Mouse (Mus musculus): Measurements from ENCODE around the gene Rpl27. TPM values are rescaled to one million over a fixed set of nuclear protein-coding genes. Genes with fewer than 3 reads are reported as not detected.

Gene Rpl27
- polyA plus RNA-seq (2015; fragmentation: Nextera tagmentation; extraction: Ambion mirVana), result 327 and 341 TPM in 2 replicates

DNA sequence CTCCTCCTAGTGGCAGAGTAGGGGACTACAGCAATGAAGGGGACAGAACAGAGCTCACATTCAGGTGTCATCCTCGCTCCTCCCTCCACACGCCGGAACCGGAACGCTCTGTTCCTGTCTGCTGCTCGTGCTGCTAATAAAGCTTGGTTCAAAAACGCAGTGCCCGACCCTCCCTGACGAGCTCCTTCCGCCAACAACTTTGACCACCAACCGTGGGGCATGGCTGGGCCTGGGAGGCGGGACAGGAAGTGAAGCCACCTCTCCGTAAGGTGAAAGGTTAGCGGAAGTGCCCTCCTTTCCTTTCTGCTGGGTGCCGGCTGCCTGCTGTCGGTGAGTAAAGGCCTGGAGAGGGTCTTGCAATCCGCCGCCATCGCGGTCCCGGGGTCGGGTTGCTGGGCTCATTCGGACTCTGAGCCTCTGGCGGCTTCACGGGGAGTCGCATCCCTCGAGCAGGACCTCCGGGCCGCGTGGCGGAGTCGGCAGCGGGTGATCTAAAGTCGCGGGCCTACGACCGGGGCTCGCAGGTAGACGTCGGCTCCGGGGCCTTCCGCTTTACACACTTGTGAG is at the start of gene Rpl27:
TSS of gene Rpl27 (plus strand) at position 172 of the 567 bp plus-strand sequence.

GRCm38 (mm10) chr11:101417101-101417855 is 24.8 kb upstream of the Rpl27 start, which contains the start of gene Aarsd1:
Gene Aarsd1, minus strand, starts transcription at chr11:101417615.

DNA sequence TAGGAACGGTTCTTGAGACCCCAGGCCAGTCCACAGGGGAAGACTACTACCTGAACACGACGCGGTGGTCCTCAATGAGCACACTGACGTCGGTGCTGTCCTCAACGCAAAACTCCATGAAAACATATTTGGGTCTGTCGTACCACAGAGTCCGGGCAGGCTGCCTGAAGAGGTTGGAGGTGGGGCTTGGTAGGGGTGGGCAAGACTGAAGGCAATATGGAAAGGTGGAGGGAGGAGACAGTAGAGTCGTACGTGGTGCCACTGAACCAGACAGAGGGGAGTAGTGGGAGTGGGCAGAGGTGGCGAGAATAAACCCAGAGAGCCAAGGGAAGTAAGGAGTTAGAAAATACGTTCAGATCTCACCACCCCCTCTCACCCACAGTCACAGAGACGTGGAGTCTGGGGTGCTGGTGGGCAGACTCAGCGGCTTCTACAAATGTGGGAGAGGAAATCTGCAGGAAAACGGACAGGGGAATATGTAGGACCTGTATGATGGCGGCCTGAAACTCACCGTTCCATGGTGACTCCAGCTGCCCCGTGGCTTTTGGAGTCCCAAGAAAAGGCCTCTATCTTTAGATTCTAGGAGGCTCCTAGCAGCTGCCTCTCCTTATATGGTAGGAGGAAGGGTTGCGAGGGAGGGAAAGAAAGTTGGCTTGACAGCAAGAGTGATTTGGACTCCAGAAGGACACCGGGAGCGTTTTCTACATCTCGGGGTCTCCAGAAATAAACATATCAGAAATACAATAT is 17.8 kb upstream of the Rpl27 start, which contains the start of gene Gm27029:
TSS of gene Gm27029 (minus strand) at position 692 of the 747 bp plus-strand sequence.

GRCm38 (mm10) chr11:101424925-101425813 is 16.9 kb upstream of the Rpl27 start, which contains the start of the genes Rundc1 and Ptges3l:
Gene Rundc1, plus strand, starts transcription at chr11:101425085.
Gene Ptges3l, minus strand, starts transcription at chr11:101425333.

DNA sequence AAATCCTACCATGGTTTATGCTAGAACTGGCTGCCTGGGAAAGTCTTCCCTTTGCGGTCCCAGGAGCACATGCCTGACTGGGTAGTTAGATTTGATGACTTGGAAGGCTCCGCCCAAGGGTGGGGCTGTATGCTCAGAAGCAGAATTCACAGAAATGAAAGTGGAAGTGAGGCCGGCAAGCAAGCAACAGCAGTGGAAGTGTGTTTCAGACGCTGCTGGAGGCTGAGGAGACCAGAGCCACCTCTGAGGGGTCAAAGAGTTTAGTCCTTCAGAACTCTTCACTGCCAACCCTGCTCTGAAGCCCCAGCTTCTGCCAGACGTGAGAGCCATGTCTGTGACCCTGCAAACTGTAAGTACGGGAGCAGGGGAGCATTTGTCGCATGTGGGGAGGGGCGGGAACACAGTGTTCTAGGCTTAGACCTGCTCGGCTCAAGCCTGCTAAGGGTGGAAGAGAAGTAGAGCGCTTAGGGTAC is 6.2 kb downstream of the Rpl27 start, which contains the start of gene Ifi35:
TSS of gene Ifi35 (plus strand) at position 134 of the 473 bp plus-strand sequence.

DNA sequence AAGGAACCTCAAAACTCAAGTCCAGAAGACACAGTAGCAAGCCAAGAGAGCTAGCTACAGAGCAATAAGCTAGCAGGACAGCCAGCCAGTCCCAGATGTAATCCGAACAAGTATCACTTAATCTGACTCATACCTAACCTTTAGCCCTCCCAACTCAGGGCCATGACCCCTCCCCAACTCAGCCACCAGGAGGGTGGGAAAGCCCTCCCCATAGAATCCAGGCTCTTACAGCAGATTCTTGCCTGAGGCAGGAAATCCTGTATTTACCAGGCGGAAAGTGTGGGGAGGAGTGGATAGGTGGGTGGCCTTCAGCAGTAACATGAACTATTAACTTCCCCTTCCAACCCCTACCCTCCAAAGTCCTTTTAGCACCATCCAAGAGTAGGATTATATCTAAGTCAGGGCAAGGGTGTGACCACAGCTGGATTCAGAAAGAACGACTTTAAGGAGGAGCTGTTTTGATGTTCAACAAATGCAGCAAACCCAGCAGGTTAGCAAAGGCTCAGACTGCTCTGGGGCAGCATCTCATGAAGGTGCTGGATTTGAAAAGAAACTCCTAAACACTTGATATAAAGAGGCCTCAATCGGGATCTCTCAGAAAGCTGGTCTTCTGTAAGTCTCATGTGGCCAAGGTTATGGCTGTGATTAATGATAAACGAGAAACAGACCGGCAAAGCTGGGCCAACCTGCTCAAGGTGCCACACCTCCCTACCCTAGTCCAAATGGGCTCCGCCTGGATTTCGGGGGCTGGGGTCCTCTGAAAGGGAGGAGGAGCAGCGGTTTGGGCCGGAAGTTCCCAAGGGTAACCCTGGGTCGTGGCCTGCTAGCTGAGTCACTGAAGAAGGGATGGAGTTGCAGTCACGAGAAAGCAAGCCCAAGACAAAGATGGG is 22.4 kb downstream of the Rpl27 start, which contains the start of gene Rnd2:
TSS of gene Rnd2 (plus strand) at position 789 of the 890 bp plus-strand sequence.

GRCm38 (mm10) chr11:101465869-101466551 is 23.9 kb downstream of the Rpl27 start, which contains the start of gene Vat1:
Gene Vat1, minus strand, starts transcription at chr11:101466230.

Small RNA genes lying within 50 kb of the gene (microRNA-seq; reads per million reads assigned to microRNA genes)
- gene Mir6929 (ENCODE audit: borderline replicate concordance, insufficient number of aligned reads), result not detected

Other genes with a start within 250 kb of the Rpl27 start
- 8.6 and 14.0 TPM in 2 replicates for gene Ezh1, start 215.8 kb upstream of the Rpl27 start, polyA plus RNA-seq (2015; fragmentation: Nextera tagmentation; extraction: Ambion mirVana)
- 60.0 and 102 TPM in 2 replicates for gene Ramp2, start 196.3 kb upstream of the Rpl27 start, polyA plus RNA-seq (2015; fragmentation: Nextera tagmentation; extraction: Ambion mirVana)
- gene Vps25, start 188.6 kb upstream of the Rpl27 start, polyA plus RNA-seq (2015; fragmentation: Nextera tagmentation; extraction: Ambion mirVana), result 97.9 and 113 TPM in 2 replicates
- 4.3 and 4.5 TPM in 2 replicates for gene Wnk4, start 181.7 kb upstream of the Rpl27 start, polyA plus RNA-seq (2015; fragmentation: Nextera tagmentation; extraction: Ambion mirVana)
- gene Cntd1, start 163.3 kb upstream of the Rpl27 start, polyA plus RNA-seq (2015; fragmentation: Nextera tagmentation; extraction: Ambion mirVana), result 0.70 and 0.72 TPM in 2 replicates
- gene Coa3, start 163.2 kb upstream of the Rpl27 start, polyA plus RNA-seq (2015; fragmentation: Nextera tagmentation; extraction: Ambion mirVana), result 156 and 178 TPM in 2 replicates
- 99.1 and 118 TPM in 2 replicates for gene Becn1, start 140.0 kb upstream of the Rpl27 start, polyA plus RNA-seq (2015; fragmentation: Nextera tagmentation; extraction: Ambion mirVana)
- 55.7 and 85.9 TPM in 2 replicates for gene Psme3, start 126.1 kb upstream of the Rpl27 start, polyA plus RNA-seq (2015; fragmentation: Nextera tagmentation; extraction: Ambion mirVana)
- gene Aoc2, start 117.2 kb upstream of the Rpl27 start, polyA plus RNA-seq (2015; fragmentation: Nextera tagmentation; extraction: Ambion mirVana), result 0.43 and 0.57 TPM in 2 replicates
- 1.7 and 2.3 TPM in 2 replicates for gene Aoc3, start 111.7 kb upstream of the Rpl27 start, polyA plus RNA-seq (2015; fragmentation: Nextera tagmentation; extraction: Ambion mirVana)
- 4.1 and 7.5 TPM in 2 replicates for gene G6pc, start 74.7 kb upstream of the Rpl27 start, polyA plus RNA-seq (2015; fragmentation: Nextera tagmentation; extraction: Ambion mirVana)
- 29.9 and 39.5 TPM in 2 replicates for gene Aarsd1, start 24.7 kb upstream of the Rpl27 start, polyA plus RNA-seq (2015; fragmentation: Nextera tagmentation; extraction: Ambion mirVana)
- 3.0 and 3.6 TPM in 2 replicates for gene Gm27029, start 17.5 kb upstream of the Rpl27 start, polyA plus RNA-seq (2015; fragmentation: Nextera tagmentation; extraction: Ambion mirVana)
- 13.2 and 19.8 TPM in 2 replicates for gene Rundc1, start 17.2 kb upstream of the Rpl27 start, polyA plus RNA-seq (2015; fragmentation: Nextera tagmentation; extraction: Ambion mirVana)
- 5.9 and 11.6 TPM in 2 replicates for gene Ptges3l, start 17.0 kb upstream of the Rpl27 start, polyA plus RNA-seq (2015; fragmentation: Nextera tagmentation; extraction: Ambion mirVana)
- gene Ifi35, start 6.1 kb downstream of the Rpl27 start, polyA plus RNA-seq (2015; fragmentation: Nextera tagmentation; extraction: Ambion mirVana), result 57.4 and 61.2 TPM in 2 replicates
- 10.7 and 14.9 TPM in 2 replicates for gene Rnd2, start 22.7 kb downstream of the Rpl27 start, polyA plus RNA-seq (2015; fragmentation: Nextera tagmentation; extraction: Ambion mirVana)
- gene Vat1, start 23.9 kb downstream of the Rpl27 start, polyA plus RNA-seq (2015; fragmentation: Nextera tagmentation; extraction: Ambion mirVana), result 59.9 and 78.0 TPM in 2 replicates
- gene Brca1, start 109.7 kb downstream of the Rpl27 start, polyA plus RNA-seq (2015; fragmentation: Nextera tagmentation; extraction: Ambion mirVana), result 1.8 and 3.2 TPM in 2 replicates
- 44.8 and 67.0 TPM in 2 replicates for gene Nbr1, start 109.9 kb downstream of the Rpl27 start, polyA plus RNA-seq (2015; fragmentation: Nextera tagmentation; extraction: Ambion mirVana)
- gene Tmem106a, start 139.9 kb downstream of the Rpl27 start, polyA plus RNA-seq (2015; fragmentation: Nextera tagmentation; extraction: Ambion mirVana), result 11.8 and 14.0 TPM in 2 replicates
- not detected in 2 replicates for gene Gm11634, start 157.0 kb downstream of the Rpl27 start, polyA plus RNA-seq (2015; fragmentation: Nextera tagmentation; extraction: Ambion mirVana)
- gene Rdm1, start 184.9 kb downstream of the Rpl27 start, polyA plus RNA-seq (2015; fragmentation: Nextera tagmentation; extraction: Ambion mirVana), result 65.0 and 84.8 TPM in 2 replicates
- gene Arl4d, start 223.2 kb downstream of the Rpl27 start, polyA plus RNA-seq (2015; fragmentation: Nextera tagmentation; extraction: Ambion mirVana), result 5.2 and 5.7 TPM in 2 replicates

Data from adrenal gland, postnatal 0 days (tissue).